Mouse (Mus musculus) macrophage (primary cell): Measurements from ENCODE around the gene H2-Eb1. TPM values are rescaled to one million over a fixed set of nuclear protein-coding genes. Genes with fewer than 3 reads are reported as not detected.

Experiments
- H3K27ac ChIP-seq: fragments of 350-480 bp; formaldehyde crosslinking; 2 replicates; pipeline ENCODE4 v1.9.0; 2021
- H3K36me3 ChIP-seq: fragments of 350-480 bp; formaldehyde crosslinking; 2 replicates; pipeline ENCODE4 v1.9.0; 2021; ENCODE audit errors: inconsistent target
- H3K4me3 ChIP-seq: fragments of 350-480 bp; formaldehyde crosslinking; 2 replicates; pipeline ENCODE4 v1.9.0; 2021; ENCODE audit errors: inconsistent target
- H3K79me2 ChIP-seq: fragments of 350-480 bp; formaldehyde crosslinking; 2 replicates; pipeline ENCODE4 v1.9.0; 2021; ENCODE audit errors: inconsistent target
- WGBS: methylation state at CpG from one replicate; pipeline ENCODE4 v1.1.7; 2026; ENCODE audit warnings: inconsistent platforms; ENCODE audit not compliant: missing documents; 5-methylcytosine and 5-hydroxymethylcytosine counted together
- polyA plus RNA-seq: library from polyadenylated mRNA; stranded (reverse); fragments of 250-400 nt; gene quantifications from 3 replicates; pipeline ENCODE4 v1.2.4, GENCODE M21; 2018; ENCODE audit warnings: inconsistent platforms
- total RNA-seq, 78 experiments: library from RNA; depleted of rRNA; stranded (reverse); fragments of 250-400 nt; gene quantifications; 1 replicate in 9 of 78; 2 replicates in 24 of 78; 3 replicates in 43 of 78; 4 replicates in 2 of 78; pipeline ENCODE4 v1.2.4; 2018; ENCODE audit warnings: inconsistent platforms in 56 of 78

Gene H2-Eb1
- total RNA-seq (2018; cell fraction: chromatin; rRNA removed), result 10 to 100 TPM in 20 of 26 experiments, 1 to 10 TPM in 6; 3.1 to 43.8 (median 14.2) TPM
- total RNA-seq (2018; cell fraction: cytosol; rRNA removed), result 100 to 1,000 TPM in 18 of 26 experiments, 10 to 100 TPM in 8; 72.0 to 167 (median 122) TPM
- 100 to 1,000 TPM in 20 of 26 experiments, 10 to 100 TPM in 6; 59.0 to 237 (median 136) TPM for total RNA-seq (2018; cell fraction: nucleus; rRNA removed)
- polyA plus RNA-seq, result 73.4 to 224 TPM (median 73.4 TPM) in 3 replicates

GRCm38 (mm10) chr17:34305380-34306030 lies at the start of gene H2-Eb1:
H2-Eb1 (plus strand) TSS chr17:34305867.
- Histone ChIP-seq H3K36me3 (no peaks in the 10 kb centered on the region), H3K4me3 (no peak within 1 kb of the TSS), H3K79me2 (no peaks in the 10 kb centered on the region), H3K27ac (no peak within 1 kb of the TSS)

- WGBS, result 77% methylated on average over 5 of the region's 5 CpGs
- Histone ChIP-seq H3K27ac (no peak overlapping the region), H3K36me3 (no peaks in the 10 kb centered on the region), H3K79me2 (no peaks in the 10 kb centered on the region), H3K4me3 (no peak overlapping the region)
Observed at GRCm38 (mm10) chr17:34256501-34256900, 49.2 kb upstream of the H2-Eb1 start.

- WGBS, result 57% methylated on average over 11 of the region's 11 CpGs
- Histone ChIP-seq H3K4me3 (no peak within 1 kb of the TSS), H3K27ac (no peak within 1 kb of the TSS), H3K36me3 (no peaks in the 10 kb centered on the region), H3K79me2 (no peaks in the 10 kb centered on the region)
Observed at GRCm38 (mm10) chr17:34257594-34258375, 47.9 kb upstream of the H2-Eb1 start, which contains the start of gene H2-Ab1. H2-Ab1 (plus strand) TSS chr17:34257689.

- H3K27ac ChIP-seq, result no peak overlapping the region
Observed at GRCm38 (mm10) chr17:34260551-34260950, 45.1 kb upstream of the H2-Eb1 start.

GRCm38 (mm10) chr17:34261502-34261901 lies 44.2 kb upstream of the H2-Eb1 start:
- Histone ChIP-seq H3K79me2 (no peaks in the 10 kb centered on the region), H3K27ac (no peak overlapping the region), H3K36me3 (no peaks in the 10 kb centered on the region), H3K4me3 (no peak overlapping the region)
- 38% methylated on average over 4 of the region's 4 CpGs for WGBS

More at GRCm38 (mm10) chr17:34260551-34260950, 45.1 kb upstream of the H2-Eb1 start:
- H3K79me2 ChIP-seq, result no peaks in the 10 kb centered on the region
- WGBS, result 56% methylated on average over 5 of the region's 5 CpGs
- H3K4me3 ChIP-seq, result no peak overlapping the region
- no peaks in the 10 kb centered on the region for H3K36me3 ChIP-seq

- Histone ChIP-seq H3K27ac (no peak overlapping the region), H3K36me3 (no peaks in the 10 kb centered on the region)
Observed at GRCm38 (mm10) chr17:34263068-34263467, 42.6 kb upstream of the H2-Eb1 start.

GRCm38 (mm10) chr17:34263811-34264371 lies 41.8 kb upstream of the H2-Eb1 start:
- Histone ChIP-seq H3K27ac (no peak overlapping the region), H3K79me2 (no peaks in the 10 kb centered on the region), H3K4me3 (peak overlapping the region; percentile 45), H3K36me3 (no peaks in the 10 kb centered on the region)
- WGBS, result 18% methylated on average over 14 of the region's 14 CpGs

More at GRCm38 (mm10) chr17:34263068-34263467, 42.6 kb upstream of the H2-Eb1 start:
- WGBS, result 2% methylated on average over 8 of the region's 8 CpGs
- peak overlapping the region; percentile 45 for H3K4me3 ChIP-seq
- no peaks in the 10 kb centered on the region for H3K79me2 ChIP-seq

- Histone ChIP-seq H3K79me2 (no peaks in the 10 kb centered on the region), H3K4me3 (peak overlapping the region; percentile 45; the same call in 1 of the 2 replicates), H3K27ac (no peak overlapping the region), H3K36me3 (no peaks in the 10 kb centered on the region)
- 3% methylated on average over 91 of the region's 93 CpGs for WGBS
Observed at GRCm38 (mm10) chr17:34264452-34265351, 41.0 kb upstream of the H2-Eb1 start.

GRCm38 (mm10) chr17:34268262-34268661 lies 37.4 kb upstream of the H2-Eb1 start:
- no peak overlapping the region for H3K4me3 ChIP-seq
- no peaks in the 10 kb centered on the region for H3K79me2 ChIP-seq
- no peak overlapping the region for H3K27ac ChIP-seq
- WGBS, result 86% methylated on average over 2 of the region's 2 CpGs
- H3K36me3 ChIP-seq, result no peaks in the 10 kb centered on the region

- H3K36me3 ChIP-seq, result no peaks in the 10 kb centered on the region
- no peak overlapping the region for H3K4me3 ChIP-seq
- WGBS, result 94% methylated on average over 2 of the region's 2 CpGs
- no peak overlapping the region for H3K27ac ChIP-seq
- H3K79me2 ChIP-seq, result no peaks in the 10 kb centered on the region
Observed at GRCm38 (mm10) chr17:34268748-34269147, 36.9 kb upstream of the H2-Eb1 start.

- Histone ChIP-seq H3K79me2 (no peaks in the 10 kb centered on the region), H3K27ac (no peak overlapping the region), H3K36me3 (no peaks in the 10 kb centered on the region), H3K4me3 (no peak overlapping the region)
- WGBS, result 98% methylated on average over 4 of the region's 4 CpGs
Observed at GRCm38 (mm10) chr17:34269817-34270216, 35.9 kb upstream of the H2-Eb1 start.

GRCm38 (mm10) chr17:34270230-34270629 lies 35.4 kb upstream of the H2-Eb1 start:
- Histone ChIP-seq H3K79me2 (no peaks in the 10 kb centered on the region), H3K36me3 (no peaks in the 10 kb centered on the region), H3K4me3 (no peak overlapping the region), H3K27ac (no peak overlapping the region)
- 93% methylated on average over 2 of the region's 2 CpGs for WGBS

GRCm38 (mm10) chr17:34270940-34271339 lies 34.7 kb upstream of the H2-Eb1 start:
- no peak overlapping the region for H3K4me3 ChIP-seq
- WGBS, result 93% methylated on average over 2 of the region's 2 CpGs
- no peaks in the 10 kb centered on the region for H3K79me2 ChIP-seq
- H3K36me3 ChIP-seq, result no peaks in the 10 kb centered on the region
- no peak overlapping the region for H3K27ac ChIP-seq

GRCm38 (mm10) chr17:34272102-34272501 lies 33.6 kb upstream of the H2-Eb1 start:
- 100% methylated on average over 1 of the region's 1 CpGs for WGBS
- H3K27ac ChIP-seq, result no peak overlapping the region
- H3K4me3 ChIP-seq, result no peak overlapping the region
- no peaks in the 10 kb centered on the region for H3K36me3 ChIP-seq
- no peaks in the 10 kb centered on the region for H3K79me2 ChIP-seq
